Mouse (Mus musculus) gastrocnemius, adult 8-10 months (tissue): ENCODE data around the gene Ssr2. TPM values are rescaled to one million over a fixed set of nuclear protein-coding genes. Genes with fewer than 3 reads are reported as not detected.
A peak's percentile ranks its signal among the peaks of the same experiment; 100 is the strongest.
"Not testable (repeated sequence)": the region's sequence is repeated elsewhere in the genome, so short reads cannot be mapped to it uniquely, and the experiment has no call there.

ENCODE experiments used
- DNase-seq, 2 experiments: peaks; one replicate each; pipeline ENCODE4 v3.0.0; 2022; ENCODE audit warnings: low spot score in 2 of 2
- total RNA-seq, 4 experiments: library from RNA; stranded (reverse); gene quantifications; 2 replicates each; pipeline ENCODE4 v1.2.4; 2022

Ssr2 gene
- total RNA-seq, 4 experiments from 2014 or later, result 41.5 to 44.9 (median 43.1) TPM

- no peak for DNase-seq
These were observed 18.4 kb downstream of the Ssr2 start for GRCm38 (mm10) chr3:88593893-88594580.

- not testable (repeated sequence) for DNase-seq
These were observed 20.9 kb downstream of the Ssr2 start for GRCm38 (mm10) chr3:88596547-88596946.

- DNase-seq, result no peak
These were observed 26.8 kb downstream of the Ssr2 start for GRCm38 (mm10) chr3:88602466-88602865.

- DNase-seq, result peak in 1 of 2 experiments; percentile 47
These were observed 28.1 kb downstream of the Ssr2 start for GRCm38 (mm10) chr3:88603714-88604161.

DNA sequence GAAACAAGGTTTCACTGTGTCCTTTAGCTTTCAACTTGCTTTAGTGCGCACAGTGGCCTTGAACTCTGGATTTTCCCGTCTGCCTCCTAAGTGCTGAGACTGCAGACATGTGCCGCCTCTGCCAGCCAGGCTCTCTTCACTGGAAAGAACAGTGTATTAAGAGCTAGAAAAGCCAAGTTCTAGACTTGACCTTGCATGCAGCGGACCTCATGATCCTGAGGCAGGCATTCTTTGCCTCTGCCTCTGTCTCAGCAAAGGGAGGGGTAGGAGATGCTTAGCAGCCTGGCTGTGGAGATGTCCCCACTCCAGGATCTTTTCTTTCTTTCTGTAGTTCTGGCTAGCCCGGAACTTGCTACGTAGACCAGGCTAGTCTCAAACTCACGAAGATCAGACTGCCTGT lies 29.2 kb downstream of the Ssr2 start:
- no peak for DNase-seq

DNA sequence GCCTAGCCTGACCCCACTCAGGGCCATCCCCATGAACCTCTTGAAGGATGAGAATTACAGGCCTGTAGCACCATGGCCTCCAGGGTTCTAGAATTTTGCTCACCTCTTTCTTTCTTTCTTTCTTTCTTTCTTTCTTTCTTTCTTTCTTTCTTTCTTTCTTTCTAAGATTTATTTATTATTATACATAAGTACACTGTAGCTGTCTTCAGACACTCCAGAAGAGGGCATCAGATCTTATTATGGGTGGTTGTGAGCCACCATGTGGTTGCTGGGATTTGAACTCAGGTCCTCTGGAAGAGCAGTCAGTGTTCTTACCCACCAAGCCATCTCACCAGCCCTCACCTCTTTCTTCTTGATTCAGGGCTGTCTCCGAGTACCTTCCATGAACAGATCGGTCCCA lies 30.0 kb downstream of the Ssr2 start, which contains the start of gene Arhgef2:
TSS of gene Arhgef2 (plus strand) at position 301 of the 400 bp plus-strand sequence.
- not testable (repeated sequence) for DNase-seq

DNA sequence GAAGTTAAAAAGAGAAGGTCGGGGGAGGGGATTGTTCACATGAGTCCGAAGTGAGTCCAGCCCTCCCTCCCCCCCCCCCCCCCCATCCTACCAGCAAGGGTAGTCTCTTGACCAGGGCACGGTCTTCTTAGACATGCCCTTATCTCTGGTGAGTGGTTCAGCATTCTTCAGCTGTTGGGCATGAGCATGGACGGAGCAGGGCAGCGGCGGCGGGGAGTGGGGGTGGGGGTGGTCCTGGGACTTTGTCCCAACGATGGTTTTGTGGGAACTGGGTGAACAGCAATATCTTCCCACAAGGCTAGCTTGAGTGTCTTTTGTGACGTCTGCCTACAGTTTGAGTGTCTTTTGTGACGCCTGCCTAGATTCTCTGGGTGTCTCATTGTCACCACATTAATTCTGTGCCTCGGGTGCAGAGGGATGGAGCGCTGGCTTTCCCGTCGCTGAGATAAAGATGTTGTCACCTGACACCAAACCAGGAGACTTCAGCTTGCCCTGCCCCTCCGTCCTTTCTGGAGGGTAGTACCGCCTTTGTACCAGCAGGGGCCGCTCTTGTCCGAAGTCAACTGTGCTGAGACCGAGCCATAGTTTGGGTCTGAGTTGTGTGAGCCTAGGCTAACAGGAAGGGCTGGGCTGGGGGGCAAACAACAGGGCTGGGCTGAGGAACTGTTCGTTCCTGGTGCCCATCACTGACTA lies 31.5 kb downstream of the Ssr2 start:
- DNase-seq, result peak; percentile 83 to 86

GRCm38 (mm10) chr3:88607758-88608138 lies 32.1 kb downstream of the Ssr2 start:
- DNase-seq, result no peak

GRCm38 (mm10) chr3:88609066-88609465 lies 33.4 kb downstream of the Ssr2 start:
- no peak for DNase-seq

GRCm38 (mm10) chr3:88614418-88614817 lies 38.7 kb downstream of the Ssr2 start:
- DNase-seq, result no peak

DNA sequence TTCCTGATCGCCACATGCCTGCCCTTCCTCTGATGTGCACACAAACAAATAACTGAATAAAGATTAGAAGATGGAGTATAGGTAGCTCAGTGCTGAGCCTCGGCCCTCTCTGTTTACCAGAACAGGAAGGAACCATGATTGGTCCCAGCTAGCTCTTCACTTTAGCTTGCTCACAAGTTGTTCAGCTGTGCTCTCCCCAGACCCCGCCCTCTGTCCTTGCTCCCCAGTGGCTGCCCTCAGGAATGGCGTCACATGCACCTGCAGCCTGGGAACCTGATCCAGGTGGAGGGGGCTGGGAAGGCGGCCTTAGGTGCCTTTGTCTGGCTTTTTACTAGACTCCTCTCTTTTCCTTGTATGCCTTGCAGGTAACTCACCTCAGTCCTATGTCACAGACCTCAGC lies 39.4 kb downstream of the Ssr2 start:
- no peak for DNase-seq

DNA sequence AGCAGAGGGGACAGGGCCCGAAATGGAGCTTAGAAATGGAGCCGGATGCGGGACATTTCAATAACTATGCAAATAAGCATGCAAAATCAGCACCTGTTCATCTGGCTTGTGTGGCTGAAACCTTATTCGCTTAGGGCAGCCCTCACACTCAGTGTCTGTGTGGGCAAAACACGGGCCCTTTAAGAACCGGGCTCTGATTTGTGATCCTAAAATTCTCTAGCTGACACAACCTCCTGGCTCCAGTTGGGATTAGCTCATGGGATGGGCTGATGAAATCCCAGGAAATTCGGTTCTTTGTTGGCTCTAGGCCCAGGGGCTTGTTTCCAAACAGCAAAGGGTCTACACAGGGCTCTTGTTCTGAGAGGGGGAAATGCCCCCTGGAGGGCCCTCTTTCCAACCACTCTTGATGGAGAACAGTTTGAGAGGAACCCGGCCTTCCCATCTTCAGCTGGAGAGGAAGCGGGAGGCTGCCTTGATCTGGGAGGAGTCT lies 40.3 kb downstream of the Ssr2 start:
- peak; percentile 75 to 77 for DNase-seq

- DNase-seq, result no peak
These were observed 41.4 kb downstream of the Ssr2 start for GRCm38 (mm10) chr3:88616951-88617500.

DNA sequence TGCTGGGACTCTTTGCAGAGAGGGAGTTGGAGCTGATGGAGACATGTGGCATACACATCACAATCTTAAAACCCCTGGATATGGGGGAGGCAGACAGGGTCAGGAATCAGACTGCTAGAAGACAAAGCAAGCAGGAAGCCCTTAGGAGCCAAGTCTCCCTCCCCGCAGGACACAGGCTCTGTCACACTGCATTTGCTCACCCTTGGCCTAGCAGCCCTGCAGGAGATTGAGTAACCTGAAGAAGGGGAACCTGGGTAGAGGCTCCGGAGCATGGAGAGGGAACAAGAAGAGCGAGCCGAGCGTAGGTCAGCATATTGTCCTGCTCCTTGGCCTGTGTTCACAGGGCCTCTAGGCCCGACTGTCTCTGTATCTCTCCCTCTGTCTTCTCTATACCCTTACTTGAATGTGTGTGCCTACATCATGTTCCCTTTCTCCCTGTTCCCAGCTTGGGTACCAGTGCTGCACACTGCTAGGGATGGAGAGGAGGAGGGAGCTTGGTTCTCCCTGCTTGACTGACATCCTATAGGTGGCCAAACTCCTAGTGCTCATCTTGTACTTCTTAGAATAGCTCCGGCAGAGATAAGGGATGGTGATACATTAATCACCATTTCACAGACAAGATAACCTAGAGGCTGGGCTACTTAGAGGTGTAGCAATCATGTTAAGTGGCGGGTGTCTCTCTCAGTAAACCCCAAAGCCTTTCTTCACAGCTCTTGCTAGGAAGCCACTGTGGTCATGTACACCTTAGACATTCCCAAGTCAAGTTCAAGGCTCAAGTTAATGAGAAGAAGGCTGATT lies 42.6 kb downstream of the Ssr2 start:
- no peak for DNase-seq

DNA sequence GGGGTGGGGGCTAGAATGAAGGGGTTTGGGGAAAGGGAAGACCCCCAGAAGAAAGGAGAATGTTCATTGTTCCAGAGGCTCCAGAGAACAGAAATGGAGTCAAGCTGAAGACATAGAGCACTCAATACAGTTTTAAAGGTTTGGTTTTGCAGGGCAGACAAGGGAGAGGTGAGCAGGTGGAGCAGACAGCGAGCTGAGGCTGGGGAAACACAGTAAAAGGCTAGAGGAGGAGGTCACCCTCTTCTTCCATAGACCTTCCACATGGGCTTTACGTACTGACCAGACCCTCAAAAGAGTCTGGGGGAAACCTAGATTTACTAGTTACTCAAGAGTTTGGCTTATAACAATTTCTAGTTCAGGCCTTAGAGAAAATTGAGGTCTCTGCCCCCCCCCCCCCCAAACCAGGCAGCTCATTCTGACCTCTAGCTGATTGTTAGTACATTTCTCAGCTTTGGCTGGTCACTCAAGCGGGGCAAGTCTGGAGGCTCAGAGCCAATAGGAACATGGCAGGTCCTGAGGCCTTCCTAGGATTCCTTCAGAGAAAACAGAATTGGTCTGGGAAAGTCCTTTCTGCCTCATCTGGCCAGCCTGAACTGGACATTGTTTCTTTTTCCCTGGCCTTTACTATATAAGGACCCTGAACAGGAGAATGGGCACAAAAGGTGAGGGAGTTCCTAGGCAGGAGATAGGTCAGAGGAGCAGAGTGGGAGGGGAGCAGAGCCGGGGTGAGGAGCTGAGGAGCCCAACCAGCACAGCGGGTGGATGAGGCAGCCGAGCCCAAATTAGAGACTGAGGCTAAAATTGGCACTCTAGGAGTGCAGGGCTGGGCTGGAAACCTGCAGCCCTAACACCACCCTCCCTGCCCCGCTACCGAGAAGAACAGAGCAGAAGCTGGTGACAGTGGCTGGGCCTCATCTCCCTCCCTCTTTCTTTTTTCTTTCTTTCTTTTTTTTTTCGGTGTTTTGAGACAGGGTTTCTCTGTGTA lies 43.7 kb downstream of the Ssr2 start:
- peak in 1 of 2 experiments; percentile 54 for DNase-seq

GRCm38 (mm10) chr3:88620146-88620991 lies 44.7 kb downstream of the Ssr2 start:
- no peak for DNase-seq

DNA sequence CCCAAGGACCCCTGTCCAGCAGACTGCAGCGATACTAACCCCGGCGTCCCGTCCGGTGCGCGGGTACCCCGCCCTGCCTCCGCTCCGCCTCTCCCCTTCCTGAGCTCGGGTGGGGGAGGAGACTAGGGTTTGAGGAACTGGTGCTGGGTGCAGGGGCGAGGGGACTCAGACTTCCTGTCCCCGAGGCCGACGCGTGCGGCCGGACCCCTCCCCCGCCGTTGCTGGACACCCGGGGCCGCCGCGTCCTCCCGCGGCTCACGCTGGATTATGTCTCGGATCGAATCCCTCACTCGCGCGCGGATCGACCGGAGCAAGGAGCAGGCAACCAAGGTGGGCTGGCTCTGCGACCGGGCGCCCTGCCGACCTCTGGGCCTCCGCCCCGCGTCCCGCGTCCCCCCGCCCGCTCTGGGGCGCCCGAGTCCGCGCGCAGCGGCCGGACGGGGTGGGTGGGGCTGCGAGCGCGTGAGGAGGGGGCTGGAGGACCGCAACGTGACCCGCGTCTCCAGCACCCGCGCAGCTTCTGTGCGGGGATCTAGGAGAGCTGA lies 45.4 kb downstream of the Ssr2 start:
- DNase-seq, result peak; percentile 54 to 59

DNA sequence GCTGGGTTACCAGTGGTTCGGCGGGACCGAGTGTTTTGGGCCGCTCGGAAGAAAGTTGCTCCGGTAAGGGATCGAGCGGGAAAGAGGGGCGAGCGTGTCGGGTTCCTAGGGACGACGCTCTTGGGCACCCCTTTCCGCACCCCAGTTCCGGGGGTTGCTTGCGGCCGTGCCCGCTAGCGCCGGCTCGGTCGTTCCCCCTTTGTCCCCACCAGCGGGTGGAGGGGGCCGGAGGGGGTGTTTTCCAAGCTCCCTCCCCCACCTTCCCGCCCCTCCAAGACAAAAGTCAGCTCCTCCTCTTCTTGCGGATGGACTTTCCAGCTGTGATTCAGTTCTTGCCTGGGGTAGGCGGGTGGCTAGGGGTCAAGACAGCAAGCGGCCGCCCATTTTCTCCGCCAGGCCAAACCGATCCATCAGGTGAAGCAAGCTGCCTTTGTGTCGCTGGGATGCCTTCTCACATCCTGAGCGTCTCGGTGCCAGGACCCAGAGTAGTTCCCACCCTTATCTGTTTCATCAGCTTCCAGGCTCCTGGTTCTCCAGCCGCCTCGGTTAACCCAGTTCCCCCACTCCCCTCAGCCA lies 45.9 kb downstream of the Ssr2 start:
- DNase-seq, result no peak
